Mouse (Mus musculus) forebrain, embryonic 10.5 days (tissue): ENCODE measurements around the gene Pcsk4. TPM values are rescaled to one million over a fixed set of nuclear protein-coding genes. Genes with fewer than 3 reads are reported as not detected.
"Not testable (repeated sequence)": the region's sequence is repeated elsewhere in the genome, so short reads cannot be mapped to it uniquely, and the experiment has no call there.

Experiments used
- DNase-seq: peaks from one replicate; pipeline ENCODE4 v3.0.0-alpha.2; 2017; ENCODE audit warnings: low spot score; ENCODE audit errors: extremely low spot score
- H3K27ac ChIP-seq: fragments of 300-500 bp; sonication (generic); 2 replicates; pipeline ENCODE4 v1.5.1; 2016; ENCODE audit warnings: mild to moderate bottlenecking
- H3K27me3 ChIP-seq: fragments of 300-500 bp; sonication (generic); 2 replicates; pipeline ENCODE4 v1.6.1; 2016; ENCODE audit warnings: mild to moderate bottlenecking; ENCODE audit not compliant: poor library complexity, severe bottlenecking
- H3K36me3 ChIP-seq: fragments of 300-500 bp; sonication (generic); replicated peaks from 2 replicates; pipeline ENCODE4 v1.6.1; 2016; ENCODE audit warnings: mild to moderate bottlenecking, moderate library complexity
- H3K4me1 ChIP-seq: fragments of 300-500 bp; sonication (generic); 2 replicates; pipeline ENCODE4 v1.6.1; 2016
- H3K4me3 ChIP-seq: fragments of 300-500 bp; sonication (generic); 2 replicates; pipeline ENCODE4 v1.5.1; 2016; ENCODE audit warnings: mild to moderate bottlenecking, moderate library complexity
- H3K9me3 ChIP-seq: fragments of 300-500 bp; sonication (generic); 2 replicates; pipeline ENCODE4 v1.6.1; 2016; ENCODE audit warnings: mild to moderate bottlenecking, moderate library complexity
- WGBS: fragments of 180-500 bp; shearing (Covaris S2); methylation state at CpG from one replicate; pipeline ENCODE4 v1.1.7; 2016; 5-methylcytosine and 5-hydroxymethylcytosine counted together
- polyA plus RNA-seq: library from polyadenylated mRNA; unstranded; fragments of >200 nt; fragmentation: Nextera tagmentation; extraction: Ambion mirVana; gene quantifications from 2 replicates; pipeline ENCODE4 v1.2.1, GENCODE M21; 2016

Gene Pcsk4
- polyA plus RNA-seq, 1 experiment from 2014 or later: 6.7 TPM

DNA sequence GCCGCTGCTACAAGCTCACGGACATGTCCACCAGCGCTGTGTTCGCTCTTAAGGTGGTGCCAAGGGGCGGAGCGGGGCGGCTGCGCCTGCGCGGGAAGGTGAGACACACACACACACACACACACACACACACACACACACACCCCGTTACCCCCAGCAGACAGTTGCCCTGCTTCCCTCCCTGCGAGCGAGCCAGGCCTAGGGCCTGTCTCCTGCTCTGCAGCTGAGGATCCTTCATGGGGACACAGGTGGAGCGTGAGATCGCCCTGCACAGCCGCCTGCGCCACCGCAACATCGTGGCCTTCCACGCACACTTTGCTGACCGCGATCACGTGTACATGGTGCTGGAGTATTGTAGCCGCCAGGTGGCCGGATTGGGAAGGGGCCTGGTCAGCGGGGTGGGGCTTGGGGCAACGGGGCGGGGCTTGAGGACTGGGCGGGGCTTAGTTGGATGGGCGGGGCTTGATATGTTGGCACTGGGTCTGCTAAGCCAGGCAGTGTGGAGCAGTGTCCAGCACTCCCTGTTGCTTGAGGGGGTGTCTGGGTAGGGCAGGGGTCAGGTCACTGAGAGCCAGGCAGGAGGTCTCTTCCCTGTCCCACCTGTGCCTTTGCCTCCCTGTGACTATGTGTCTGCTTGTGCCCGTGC lies 28.8 kb upstream of the Pcsk4 start:
- DNase-seq: no peak
- H3K4me3 ChIP-seq: peak overlapping the region; percentile 37
- 9% methylated on average over 30 of the region's 31 CpGs for WGBS

DNA sequence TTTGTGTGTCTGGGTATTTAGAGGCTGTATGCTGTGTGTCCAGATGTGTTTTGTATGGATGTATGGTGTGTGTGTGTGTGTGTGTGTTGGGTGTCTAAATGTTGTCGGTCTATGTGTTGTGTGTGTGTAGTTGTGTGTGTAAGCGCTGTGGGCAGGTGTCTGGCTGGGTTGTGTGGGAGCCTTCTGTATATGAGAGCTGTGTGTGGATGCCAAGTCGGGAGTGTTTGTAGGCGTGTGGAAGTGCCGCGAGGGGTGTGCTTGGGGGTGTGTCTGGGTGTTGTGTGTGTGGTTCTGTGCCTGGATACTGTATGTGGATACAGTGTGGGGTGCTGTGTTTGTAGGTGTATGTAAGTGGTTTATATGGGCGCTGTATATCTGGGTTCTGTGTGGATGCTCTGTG lies 28.0 kb upstream of the Pcsk4 start:
- no peak for DNase-seq
- Histone ChIP-seq H3K4me3 (peak overlapping the region; percentile 37; the same call in 1 of the 2 replicates), H3K27ac (no peak overlapping the region), H3K36me3 (no peaks in the 10 kb centered on the region), H3K9me3 (no peaks in the 10 kb centered on the region), H3K4me1 (peaks cover 32% of the 10 kb centered on the region), H3K27me3 (peaks cover 98% of the 10 kb centered on the region)
- WGBS: 30% methylated on average over 7 of the region's 7 CpGs

More for the DNA sequence above, 28.8 kb upstream of the Pcsk4 start:
- H3K4me1 ChIP-seq: peaks cover 32% of the 10 kb centered on the region
- no peak overlapping the region for H3K27ac ChIP-seq
- H3K9me3 ChIP-seq: no peaks in the 10 kb centered on the region
- H3K27me3 ChIP-seq: peaks cover 98% of the 10 kb centered on the region
- H3K36me3 ChIP-seq: no peaks in the 10 kb centered on the region

DNA sequence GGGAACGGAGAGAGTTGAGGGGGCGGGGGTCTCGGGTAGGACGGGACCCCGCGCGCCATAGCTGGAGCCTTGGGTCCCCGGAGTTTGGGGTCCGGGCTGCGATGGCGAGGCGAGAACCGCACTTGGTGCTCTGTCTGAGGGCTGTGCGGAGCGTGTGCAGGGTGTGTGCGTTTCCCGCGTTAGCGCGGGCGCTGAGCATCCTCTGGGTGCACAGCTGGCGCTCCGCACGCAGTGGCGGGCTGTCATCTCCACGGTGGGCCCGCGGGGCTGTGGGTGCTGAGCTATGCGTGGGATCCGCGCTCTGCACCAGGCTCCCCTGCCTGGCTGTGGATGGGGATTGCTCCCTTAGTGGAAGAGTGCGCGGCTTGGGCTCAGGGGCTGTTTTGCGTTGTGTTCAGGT lies 27.4 kb upstream of the Pcsk4 start:
- peaks cover 100% of the 10 kb centered on the region for H3K27me3 ChIP-seq
- H3K4me3 ChIP-seq: peak overlapping the region; percentile 49
- peaks cover 32% of the 10 kb centered on the region for H3K4me1 ChIP-seq
- WGBS: 1% methylated on average over 34 of the region's 34 CpGs
- H3K9me3 ChIP-seq: no peaks in the 10 kb centered on the region
- H3K27ac ChIP-seq: no peak overlapping the region
- no peak for DNase-seq
- no peaks in the 10 kb centered on the region for H3K36me3 ChIP-seq

DNA sequence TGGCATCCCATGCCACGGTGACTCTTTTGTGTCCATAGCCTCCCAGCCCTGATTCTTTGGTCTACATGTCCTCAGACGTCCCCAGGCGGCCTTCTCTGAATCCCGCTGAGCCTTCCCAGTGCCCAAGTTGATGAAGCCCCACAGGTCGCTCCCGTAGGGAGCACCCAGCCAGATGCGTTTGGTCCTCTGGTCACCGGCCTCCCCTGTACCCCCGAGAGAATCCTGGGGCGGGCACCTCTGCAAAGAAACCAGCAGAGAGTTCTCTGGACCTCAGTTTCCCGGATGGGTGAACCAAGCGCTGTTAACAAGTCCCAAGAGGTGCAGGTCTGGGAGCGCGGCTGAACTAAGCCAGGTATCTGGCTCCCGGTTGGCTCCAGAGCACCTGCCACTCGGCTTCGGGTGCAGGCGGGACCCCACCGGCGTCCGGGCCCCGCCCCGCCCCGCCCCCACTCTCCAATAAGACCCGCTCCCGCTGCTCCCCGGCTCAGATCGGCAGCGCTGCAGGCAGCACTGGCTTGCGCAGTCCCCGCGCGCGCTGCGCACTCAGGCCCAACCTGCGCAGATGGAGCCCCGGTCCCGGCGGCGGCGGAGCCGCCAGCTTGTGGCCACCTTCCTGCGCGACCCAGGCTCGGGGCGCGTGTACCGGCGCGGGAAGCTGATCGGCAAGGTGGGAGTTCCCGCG lies 26.8 kb upstream of the Pcsk4 start, which contains the start of gene Plk5:
Gene Plk5 (plus strand): TSS at position 459 of the 682 bp plus-strand sequence.
- WGBS: under 1% methylated on average over 53 of the region's 53 CpGs
- Histone ChIP-seq H3K4me3 (peak within 1 kb of the TSS; percentile 49), H3K9me3 (no peaks in the 10 kb centered on the region), H3K27ac (no peak within 1 kb of the TSS), H3K4me1 (peaks cover 32% of the 10 kb centered on the region), H3K27me3 (peaks cover 100% of the 10 kb centered on the region), H3K36me3 (no peaks in the 10 kb centered on the region)
- no peak for DNase-seq

DNA sequence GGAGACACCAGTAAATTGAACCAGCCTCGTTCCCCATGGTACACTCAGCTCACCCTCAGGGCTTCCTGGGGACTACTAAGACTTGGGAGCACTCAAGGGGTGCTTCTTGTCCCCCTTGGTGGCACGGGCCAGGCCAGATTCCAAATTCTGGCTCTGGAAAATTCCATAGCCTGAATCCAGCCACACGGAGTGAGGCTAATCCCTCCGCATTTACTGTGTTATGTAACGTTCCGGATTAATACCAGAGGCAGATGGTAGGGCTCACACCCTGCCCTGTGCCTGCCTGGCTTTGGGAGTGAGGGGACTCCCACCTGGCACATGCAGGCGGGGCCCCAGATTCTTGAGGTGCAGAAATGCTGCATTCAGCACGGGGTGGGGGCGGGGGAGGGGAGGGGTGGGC lies 26.1 kb upstream of the Pcsk4 start:
- Histone ChIP-seq H3K4me1 (peaks cover 32% of the 10 kb centered on the region), H3K27ac (no peak overlapping the region), H3K9me3 (no peaks in the 10 kb centered on the region), H3K4me3 (no peak overlapping the region), H3K27me3 (peaks cover 100% of the 10 kb centered on the region), H3K36me3 (no peaks in the 10 kb centered on the region)
- no peak for DNase-seq
- WGBS: 6% methylated on average over 9 of the region's 9 CpGs

DNA sequence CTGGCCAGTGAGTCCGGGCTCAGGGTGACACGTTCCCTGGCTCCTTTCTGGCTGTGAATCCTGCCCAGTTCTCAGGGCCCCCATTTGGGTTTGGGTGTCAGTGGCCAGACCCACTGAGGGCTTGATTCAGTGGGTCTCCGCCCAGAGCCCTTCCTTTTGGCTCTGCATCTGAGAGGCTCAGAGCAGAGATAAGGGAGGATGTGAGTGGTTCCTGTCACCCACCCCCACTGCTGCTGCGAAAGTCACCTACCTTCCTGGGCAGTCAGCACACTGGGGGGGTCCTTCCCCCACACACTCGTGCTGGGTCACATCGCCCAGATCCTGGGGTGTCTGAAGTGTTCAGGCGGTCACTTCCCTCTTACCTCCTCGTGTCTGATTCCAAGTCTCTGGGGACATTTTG lies 23.4 kb upstream of the Pcsk4 start:
- WGBS: 73% methylated on average over 8 of the region's 8 CpGs
- Histone ChIP-seq H3K27ac (no peak overlapping the region), H3K9me3 (no peaks in the 10 kb centered on the region), H3K4me1 (peaks cover 45% of the 10 kb centered on the region), H3K36me3 (no peaks in the 10 kb centered on the region), H3K27me3 (peaks cover 100% of the 10 kb centered on the region), H3K4me3 (no peak overlapping the region)
- no peak for DNase-seq

DNA sequence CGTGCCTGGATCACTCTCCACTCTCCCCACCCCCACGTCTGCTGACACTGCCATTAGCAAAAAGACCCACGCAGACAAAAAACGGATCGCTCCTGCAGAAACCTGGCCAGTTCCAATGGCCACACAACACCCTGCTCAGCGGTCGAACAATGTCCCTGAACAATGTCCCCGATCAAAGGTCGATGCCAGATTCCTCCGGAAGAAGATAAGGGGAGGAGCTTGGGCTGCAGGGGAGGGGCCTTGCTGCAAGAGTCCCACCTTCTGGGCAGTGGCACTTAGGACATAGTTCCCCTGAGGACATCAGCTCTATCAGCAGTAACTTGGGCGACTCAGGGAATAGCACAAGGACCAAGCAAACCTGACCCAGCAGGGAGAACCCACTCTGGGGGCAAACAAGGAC lies 22.6 kb upstream of the Pcsk4 start:
- peaks cover 42% of the 10 kb centered on the region for H3K4me1 ChIP-seq
- no peak overlapping the region for H3K4me3 ChIP-seq
- WGBS: 20% methylated on average over 11 of the region's 11 CpGs
- no peaks in the 10 kb centered on the region for H3K36me3 ChIP-seq
- no peak overlapping the region for H3K27ac ChIP-seq
- peaks cover 100% of the 10 kb centered on the region for H3K27me3 ChIP-seq
- DNase-seq: no peak
- H3K9me3 ChIP-seq: no peaks in the 10 kb centered on the region

DNA sequence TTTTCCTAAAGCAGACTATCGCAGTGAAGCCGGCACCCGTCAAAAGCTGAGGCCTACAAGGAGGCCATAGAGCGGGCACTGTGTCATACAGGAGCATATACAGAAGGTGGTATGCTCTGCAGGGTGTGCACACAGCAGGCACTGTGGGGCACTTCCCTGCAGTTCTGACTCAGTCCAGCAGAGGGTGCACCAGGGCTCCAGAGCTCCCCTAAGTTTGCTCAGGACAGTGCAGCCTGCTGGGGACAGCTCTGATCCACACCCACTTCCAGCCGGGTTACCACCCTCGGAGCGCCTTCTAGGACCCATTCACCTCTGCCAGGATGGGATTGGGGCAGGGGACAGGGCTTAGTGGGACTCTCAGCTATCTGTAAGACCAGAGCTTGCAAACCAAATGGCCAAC lies 21.0 kb upstream of the Pcsk4 start:
- peak; percentile 83 for DNase-seq
- 2% methylated on average over 7 of the region's 7 CpGs for WGBS
- Histone ChIP-seq H3K36me3 (no peaks in the 10 kb centered on the region), H3K27ac (no peak overlapping the region), H3K9me3 (no peaks in the 10 kb centered on the region), H3K4me3 (peak overlapping the region; percentile 2; the same call in 1 of the 2 replicates), H3K27me3 (peaks cover 100% of the 10 kb centered on the region), H3K4me1 (peaks cover 28% of the 10 kb centered on the region)

DNA sequence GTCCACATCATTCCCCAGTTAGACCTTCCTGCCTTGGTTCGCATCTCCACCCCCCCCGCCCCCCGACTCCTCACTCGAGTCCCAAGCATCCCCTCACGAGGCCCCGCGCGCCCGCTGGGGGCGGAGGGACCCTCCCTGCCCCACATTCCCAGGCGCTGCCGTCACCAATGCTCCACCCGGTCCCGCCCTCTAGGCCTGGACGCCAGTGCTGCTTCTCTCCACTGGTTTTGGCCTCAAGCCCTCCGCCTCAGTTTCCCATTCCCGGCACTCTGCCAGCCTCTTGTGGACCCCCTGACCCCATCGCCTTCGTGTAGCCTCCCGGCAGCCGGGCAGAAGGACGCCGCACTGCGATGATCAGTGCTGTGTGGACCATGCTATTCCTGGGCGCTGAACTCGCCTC lies 19.7 kb upstream of the Pcsk4 start:
- peaks cover 100% of the 10 kb centered on the region for H3K27me3 ChIP-seq
- peak overlapping the region; percentile 44 for H3K4me3 ChIP-seq
- no peaks in the 10 kb centered on the region for H3K36me3 ChIP-seq
- H3K27ac ChIP-seq: no peak overlapping the region
- 16% methylated on average over 26 of the region's 26 CpGs for WGBS
- peaks cover 38% of the 10 kb centered on the region for H3K4me1 ChIP-seq
- no peaks in the 10 kb centered on the region for H3K9me3 ChIP-seq
- no peak for DNase-seq

DNA sequence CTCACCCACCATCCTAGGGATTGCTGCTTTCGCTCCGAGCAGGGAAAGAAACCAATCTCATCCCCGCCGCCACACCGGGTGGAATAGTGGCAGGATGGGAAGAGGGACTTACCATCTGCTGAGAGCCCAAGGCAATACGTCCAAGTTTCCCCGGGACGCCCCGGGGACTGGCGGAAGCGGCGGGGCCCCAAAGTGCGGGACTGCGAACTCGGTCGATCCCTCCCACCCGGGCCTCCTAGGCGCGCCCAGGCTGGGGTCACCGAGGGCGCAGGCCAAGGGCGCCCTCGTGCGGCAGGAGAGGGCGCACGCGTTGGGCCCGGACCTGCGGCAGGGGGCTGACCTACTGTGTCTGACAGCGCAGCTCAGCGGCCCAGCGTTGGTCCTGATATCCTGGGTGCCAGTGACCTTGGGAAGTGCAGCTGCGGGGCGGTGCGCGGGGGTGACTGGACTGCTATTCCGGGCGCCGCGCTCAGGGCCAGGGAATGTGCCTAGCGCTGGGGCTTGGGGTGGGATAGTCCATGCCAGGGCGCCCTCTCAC lies 19.0 kb upstream of the Pcsk4 start, which contains the start of gene Adamtsl5:
Gene Adamtsl5 (minus strand): TSS at position 169 of the 538 bp plus-strand sequence.
- peak within 1 kb of the TSS; percentile 44 for H3K4me3 ChIP-seq
- WGBS: under 1% methylated on average over 42 of the region's 42 CpGs

DNA sequence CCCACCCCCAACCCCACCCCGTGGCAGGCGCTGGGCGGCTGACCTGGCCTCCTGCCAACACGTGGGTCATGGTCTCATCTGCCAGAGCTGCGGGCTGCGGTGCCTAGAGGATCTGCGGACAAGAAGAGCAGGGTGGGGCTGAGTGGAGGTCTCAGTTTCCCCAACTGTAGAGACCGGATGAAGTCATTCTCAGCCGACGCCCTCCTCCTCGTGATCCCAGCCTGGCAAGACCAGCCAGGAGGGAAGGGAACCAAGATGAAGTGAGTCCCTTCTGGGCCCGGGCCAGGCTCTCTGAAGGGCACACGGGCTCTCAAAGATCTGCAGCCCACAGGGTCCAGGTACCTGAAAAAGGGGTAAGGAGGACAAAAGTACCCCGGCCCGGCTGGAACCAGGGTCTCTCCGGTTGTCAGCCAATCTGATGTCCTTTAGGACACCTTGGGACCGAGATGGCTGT lies 18.2 kb upstream of the Pcsk4 start:
- no peak overlapping the region for H3K27ac ChIP-seq
- H3K27me3 ChIP-seq: peaks cover 100% of the 10 kb centered on the region
- DNase-seq: no peak
- H3K9me3 ChIP-seq: no peaks in the 10 kb centered on the region
- WGBS: 14% methylated on average over 17 of the region's 17 CpGs
- H3K36me3 ChIP-seq: no peaks in the 10 kb centered on the region
- peak overlapping the region; percentile 44; the same call in 1 of the 2 replicates for H3K4me3 ChIP-seq
- H3K4me1 ChIP-seq: peaks cover 53% of the 10 kb centered on the region

More for the DNA sequence above, 19.0 kb upstream of the Pcsk4 start, which contains the start of gene Adamtsl5:
- Histone ChIP-seq H3K27me3 (peaks cover 100% of the 10 kb centered on the region), H3K27ac (no peak within 1 kb of the TSS), H3K9me3 (no peaks in the 10 kb centered on the region), H3K4me1 (peaks cover 45% of the 10 kb centered on the region), H3K36me3 (no peaks in the 10 kb centered on the region)
- DNase-seq: no peak

DNA sequence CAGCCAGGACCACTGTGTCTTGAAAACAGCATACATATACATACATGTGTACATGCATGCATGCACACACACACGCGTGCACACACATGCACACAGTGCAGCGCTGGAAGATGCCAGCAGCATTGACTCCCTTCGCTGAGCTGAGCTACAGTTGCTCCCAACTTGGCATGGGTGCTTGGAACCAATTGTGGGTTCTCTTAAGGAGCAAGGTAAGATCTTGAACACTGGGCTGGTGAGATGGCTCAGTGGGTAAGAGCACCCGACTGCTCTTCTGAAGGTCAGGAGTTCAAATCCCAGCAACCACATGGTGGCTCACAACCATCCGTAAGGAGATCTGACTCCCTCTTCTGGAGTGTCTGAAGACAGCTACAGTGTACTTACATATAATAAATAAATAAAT lies 16.6 kb upstream of the Pcsk4 start:
- H3K36me3 ChIP-seq, H3K4me3 ChIP-seq, H3K27ac ChIP-seq, H3K9me3 ChIP-seq, DNase-seq: not testable (repeated sequence)
- 80% methylated on average over 6 of the region's 6 CpGs for WGBS
- Histone ChIP-seq H3K27me3 (peaks cover 100% of the 10 kb centered on the region), H3K4me1 (peaks cover 69% of the 10 kb centered on the region)

DNA sequence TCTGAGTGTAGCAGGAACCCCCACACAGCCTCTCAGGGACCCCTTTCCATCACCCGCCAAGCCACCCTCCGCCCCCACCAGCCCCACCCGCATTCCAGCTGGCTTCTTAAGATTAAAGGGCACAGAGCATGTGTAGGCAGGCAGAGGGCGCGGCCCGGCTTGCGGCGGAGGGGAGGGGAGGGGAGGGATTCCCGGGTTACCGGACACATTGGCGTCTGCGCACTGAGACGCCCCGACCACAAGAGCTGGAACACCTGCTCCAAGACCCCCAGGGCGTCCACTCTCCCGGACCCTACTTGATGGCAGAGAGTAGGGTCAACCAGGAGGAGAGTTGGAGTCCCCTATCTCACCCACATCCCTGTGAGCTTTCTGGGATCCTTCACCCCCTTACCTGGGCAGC lies 15.8 kb upstream of the Pcsk4 start:
- Histone ChIP-seq H3K27me3 (peaks cover 100% of the 10 kb centered on the region), H3K4me1 (peaks cover 77% of the 10 kb centered on the region), H3K27ac (0 out of 2 replicates have a peak overlapping the region, but pooled peaks have one; percentile 45), H3K4me3 (peak overlapping the region; percentile 9; the same call in 1 of the 2 replicates), H3K9me3 (no peaks in the 10 kb centered on the region), H3K36me3 (no peaks in the 10 kb centered on the region)
- WGBS: under 1% methylated on average over 16 of the region's 16 CpGs
- DNase-seq: no peak
